Mouse (Mus musculus) T-cell, adult 2 months (primary cell): Measurements from ENCODE around the gene Gm44502.

Source experiments
- DNase-seq: peaks from one replicate; pipeline ENCODE4 v3.0.0; 2022; ENCODE audit warnings: low spot score

Gm44502 gene

GRCm38 (mm10) chr15:89399716-89400115, 29.8 kb downstream of the Gm44502 start:
- DNase-seq: no peak

DNA sequence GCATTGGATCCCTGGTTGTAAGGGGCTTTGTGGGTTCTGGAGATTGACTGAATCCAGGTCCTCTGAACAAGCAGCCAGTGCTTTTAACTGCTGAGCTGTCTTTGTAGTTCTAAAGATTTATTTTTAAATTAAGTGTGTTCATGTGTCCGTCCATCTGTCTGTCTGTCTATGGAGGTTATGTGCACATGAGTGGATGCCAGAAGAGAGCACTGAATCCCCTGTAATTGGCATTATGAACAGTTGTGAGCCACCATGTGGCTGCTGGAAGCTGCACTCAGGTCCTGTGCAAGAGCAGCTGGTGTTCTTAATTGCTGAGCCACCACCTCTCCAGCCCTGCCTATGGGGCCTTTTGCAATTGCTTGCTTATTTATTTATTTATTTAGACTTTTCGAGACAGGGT, 31.4 kb downstream of the Gm44502 start:
- no peak for DNase-seq

- no peak for DNase-seq
These were observed 32.6 kb downstream of the Gm44502 start for GRCm38 (mm10) chr15:89396883-89397282.

GRCm38 (mm10) chr15:89390081-89390480, 39.4 kb downstream of the Gm44502 start:
- DNase-seq: no peak

- peak; percentile 28 for DNase-seq
These were observed 42.4 kb downstream of the Gm44502 start for GRCm38 (mm10) chr15:89387127-89387526.

DNA sequence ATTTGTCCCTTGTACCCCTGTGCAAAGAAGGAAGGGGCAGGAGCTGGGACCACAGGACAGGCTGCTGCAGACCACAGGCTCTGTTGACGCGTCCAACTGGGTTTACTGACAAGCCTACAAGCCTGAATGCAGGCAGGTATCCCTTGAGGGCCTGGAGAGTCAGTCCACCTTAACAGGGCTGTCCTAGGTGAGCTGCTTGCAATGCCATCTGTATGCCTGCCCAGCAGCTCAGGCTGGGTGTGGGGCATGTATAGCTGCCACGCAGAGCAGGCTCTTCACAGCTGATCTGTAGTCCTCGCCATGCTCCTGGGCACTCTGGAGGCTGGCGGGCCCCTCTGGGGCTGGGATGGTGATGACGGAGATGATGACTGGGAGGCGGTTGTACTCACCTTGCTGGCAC, 44.9 kb downstream of the Gm44502 start, which contains the start of gene Klhdc7b:
Gene Klhdc7b, plus strand, starts transcription at position 301 of the 400 bp plus-strand sequence.
- DNase-seq: no peak

DNA sequence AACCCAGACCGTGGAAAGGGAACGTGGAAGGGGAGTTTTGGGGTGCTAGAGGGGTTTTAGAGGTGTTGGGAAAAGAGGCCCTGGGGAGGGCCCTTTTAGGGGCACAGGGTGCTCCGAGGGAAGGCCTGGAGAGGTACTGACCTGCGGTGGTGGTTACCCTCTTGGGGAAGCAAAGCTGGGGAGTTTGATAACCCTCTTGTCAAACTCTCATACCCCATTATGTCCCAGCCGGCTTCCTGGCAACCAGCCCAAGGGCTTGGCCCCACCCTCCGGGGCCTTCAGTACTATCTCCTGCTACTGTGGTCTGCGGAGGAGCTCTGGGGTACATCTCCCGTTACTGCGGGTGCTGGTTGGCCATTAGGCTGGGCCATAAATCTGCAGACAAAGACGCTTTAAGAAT, 50.1 kb downstream of the Gm44502 start:
- DNase-seq: no peak

- no peak for DNase-seq
These were observed 50.6 kb downstream of the Gm44502 start, which contains the start of gene Odf3b for GRCm38 (mm10) chr15:89378831-89379401. Gene Odf3b (minus strand): TSS chr15:89379282.

- no peak for DNase-seq
These were observed 51.3 kb downstream of the Gm44502 start for GRCm38 (mm10) chr15:89377938-89378828.

DNA sequence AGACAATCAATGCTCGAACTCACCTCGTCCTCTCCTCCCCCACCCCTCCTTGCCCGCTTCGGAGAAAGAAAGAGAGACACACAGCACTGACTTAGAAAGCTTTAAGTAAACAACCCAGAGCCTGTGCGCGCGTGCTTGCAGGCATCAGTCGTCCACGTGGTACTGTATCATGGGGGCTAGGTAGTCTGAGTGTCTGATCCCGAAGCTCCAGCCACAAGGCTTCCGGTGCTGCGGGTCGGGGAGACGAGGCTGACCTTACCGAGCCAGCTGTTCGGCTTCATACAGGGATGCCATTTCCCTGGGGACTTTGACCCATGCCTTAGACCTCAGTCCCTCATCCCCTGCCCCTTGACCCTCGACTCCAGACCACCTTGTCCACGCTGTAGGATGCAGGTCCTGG, 52.1 kb downstream of the Gm44502 start:
- DNase-seq: no peak

DNA sequence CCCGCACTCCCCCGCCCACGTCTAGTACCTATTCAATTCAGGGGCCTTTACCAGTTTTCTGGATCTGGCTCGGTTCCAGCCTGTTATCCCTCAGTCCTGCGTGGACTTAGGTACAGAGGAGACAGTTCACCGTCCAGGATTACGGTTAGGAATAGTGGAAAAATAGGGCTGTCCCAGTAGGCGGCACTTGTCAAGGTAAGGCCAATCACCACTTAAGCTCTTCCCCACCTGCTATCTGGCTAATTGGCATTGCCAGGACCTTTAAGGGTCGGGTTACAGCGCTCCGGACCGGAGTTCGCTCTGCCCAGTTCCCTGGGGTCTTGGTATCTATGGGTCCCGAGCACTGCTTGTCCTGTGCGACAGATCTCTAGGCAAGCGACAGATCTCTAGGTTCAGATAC, 52.5 kb downstream of the Gm44502 start, which contains the start of gene Tymp:
Gene Tymp, minus strand, starts transcription at position 83 of the 400 bp plus-strand sequence.
- no peak for DNase-seq

DNA sequence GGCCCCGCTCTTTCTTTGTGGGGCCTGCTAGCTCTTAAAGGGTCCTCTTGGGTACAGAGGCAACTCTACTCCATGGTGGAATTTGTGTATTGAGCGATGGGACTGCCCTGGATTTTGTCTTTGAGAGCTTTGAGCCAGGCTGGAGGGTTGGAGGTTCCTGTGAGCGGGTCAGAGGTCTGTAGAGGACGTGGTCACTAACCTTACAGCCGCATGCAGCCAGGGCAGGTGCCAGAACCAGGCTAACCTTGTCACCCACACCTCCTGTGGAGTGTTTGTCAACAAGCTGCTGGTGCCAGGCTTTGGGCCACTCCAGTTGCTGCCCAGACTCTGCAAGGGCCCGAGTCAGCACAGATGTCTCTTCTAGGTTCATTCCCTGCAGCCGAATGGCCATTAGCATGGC, 53.5 kb downstream of the Gm44502 start:
- DNase-seq: no peak

DNA sequence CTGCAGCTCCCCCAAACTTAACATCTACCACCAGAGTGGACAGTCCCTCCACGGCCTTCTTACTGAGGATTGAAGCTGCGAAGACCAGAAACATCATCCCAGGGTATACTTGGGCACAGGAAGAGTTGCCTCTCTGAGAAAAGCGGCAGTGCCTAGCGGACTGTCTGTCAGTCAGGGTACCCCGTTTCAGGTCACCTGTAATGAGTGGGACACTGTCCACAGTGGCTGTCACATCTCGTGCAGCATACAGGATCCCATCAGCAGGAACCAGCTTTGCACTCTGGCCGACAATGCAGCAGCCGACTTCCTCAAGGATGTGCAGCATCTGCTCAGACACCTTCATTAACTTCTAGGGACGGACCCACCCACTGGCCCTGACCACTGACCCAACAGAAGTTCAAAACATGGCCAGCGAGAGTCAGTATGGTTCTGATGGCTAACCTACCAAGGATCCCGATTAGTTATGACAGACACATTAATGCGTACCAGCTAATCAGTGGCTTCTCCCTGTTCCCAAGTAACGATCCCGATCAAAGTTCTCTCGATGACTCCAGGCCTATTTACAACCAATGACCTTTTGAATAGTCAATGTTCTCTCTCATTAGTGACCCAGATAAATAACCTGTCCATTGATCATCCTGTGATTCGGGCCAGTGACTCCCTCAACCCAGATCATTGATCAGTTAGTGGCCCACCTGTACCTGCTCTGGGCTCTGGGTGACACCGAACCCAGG, 54.5 kb downstream of the Gm44502 start:
- DNase-seq: no peak

DNA sequence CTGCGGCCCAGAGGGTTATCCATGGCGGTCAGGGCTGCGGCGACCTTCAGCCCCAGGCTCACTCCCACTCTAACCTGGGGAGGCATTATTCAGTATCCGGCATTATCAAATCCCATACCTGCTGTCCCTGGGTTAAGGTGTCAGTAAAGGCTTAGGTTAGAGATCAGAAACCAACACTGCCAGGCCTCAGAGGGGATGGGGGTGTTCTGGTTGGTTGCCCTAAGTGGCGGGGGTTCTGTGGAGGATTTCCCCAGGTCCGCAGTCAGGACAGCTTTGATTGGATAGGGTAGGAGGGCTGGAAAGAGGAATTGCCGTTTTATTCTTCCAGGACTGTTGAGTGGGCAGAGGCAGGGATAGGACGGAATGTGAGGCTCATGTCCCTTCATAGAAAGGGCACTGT, 55.2 kb downstream of the Gm44502 start:
- DNase-seq: no peak

- DNase-seq: peak; percentile 83
These were observed 55.7 kb downstream of the Gm44502 start, which contains the start of gene Sco2 for GRCm38 (mm10) chr15:89373762-89374248. Gene Sco2 (minus strand): TSS chr15:89373846.

DNA sequence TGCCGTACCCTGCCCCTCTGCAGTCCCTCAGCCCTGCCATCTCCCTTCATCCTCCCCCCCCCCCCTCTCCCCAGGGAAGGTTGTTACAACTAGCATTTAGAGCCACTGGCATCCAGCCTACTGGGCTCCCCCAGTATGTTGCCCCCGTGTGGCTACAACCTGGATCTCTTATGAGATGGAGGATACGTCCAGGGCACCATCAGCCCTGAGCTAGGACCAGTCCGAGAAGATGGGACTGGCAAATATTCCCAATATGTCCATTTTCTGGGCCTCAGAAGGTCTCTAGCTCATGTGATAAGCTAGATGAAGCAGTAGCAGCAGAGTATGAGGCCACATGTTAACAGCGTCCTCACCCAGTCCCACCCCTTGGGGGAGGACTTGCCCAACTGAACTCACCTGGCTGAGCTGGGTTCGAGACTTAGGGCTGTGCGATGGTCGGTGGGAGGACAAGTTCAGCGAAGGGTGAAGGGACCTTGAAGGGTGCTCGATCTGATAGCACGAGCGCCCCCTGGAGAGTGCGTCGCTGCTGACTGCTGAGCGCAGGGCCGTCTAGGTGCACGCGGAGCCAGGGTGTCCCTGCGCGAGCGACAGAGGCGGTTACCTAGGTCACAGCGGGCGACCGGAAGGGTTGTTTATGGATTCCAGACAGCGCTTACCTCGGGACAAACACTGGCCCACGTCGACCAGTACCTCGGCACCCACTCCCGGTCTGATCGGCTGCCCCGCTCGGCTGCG, 56.3 kb downstream of the Gm44502 start:
- DNase-seq: peak; percentile 88

DNA sequence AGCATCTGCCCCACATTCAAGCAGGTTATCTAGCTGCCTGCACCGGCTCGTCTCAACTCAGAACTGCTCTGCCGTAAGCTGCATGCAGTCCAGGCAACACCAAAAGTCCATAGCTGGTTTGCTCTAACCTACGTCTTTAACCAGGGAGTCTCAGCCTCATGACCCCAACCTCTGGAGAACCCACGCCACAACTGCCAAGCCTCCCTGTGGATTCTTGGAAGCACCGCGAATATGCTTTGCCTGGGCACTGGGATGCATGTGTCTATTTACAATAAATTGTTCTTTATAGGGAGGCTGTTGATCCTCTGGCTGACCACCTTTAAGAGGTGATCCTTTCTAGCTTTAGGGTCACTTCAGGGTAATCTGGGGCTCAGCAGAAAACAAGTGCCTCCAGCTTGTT, 57.0 kb downstream of the Gm44502 start:
- no peak for DNase-seq

- no peak for DNase-seq
These were observed 57.4 kb downstream of the Gm44502 start for GRCm38 (mm10) chr15:89372068-89372467.
